Mouse (Mus musculus) cerebellum, postnatal 14 days (tissue): ENCODE data around the gene Slc34a3.
A peak's percentile ranks its signal among the peaks of the same experiment; 100 is the strongest.
"Not testable (repeated sequence)": the region's sequence is repeated elsewhere in the genome, so short reads cannot be mapped to it uniquely, and the experiment has no call there.

ENCODE experiments used
- DNase-seq, 2 experiments: peaks; one replicate each; pipeline ENCODE4 v3.0.0; 2021; ENCODE audit warnings: mixed read lengths in 2 of 2

Slc34a3 gene

DNA sequence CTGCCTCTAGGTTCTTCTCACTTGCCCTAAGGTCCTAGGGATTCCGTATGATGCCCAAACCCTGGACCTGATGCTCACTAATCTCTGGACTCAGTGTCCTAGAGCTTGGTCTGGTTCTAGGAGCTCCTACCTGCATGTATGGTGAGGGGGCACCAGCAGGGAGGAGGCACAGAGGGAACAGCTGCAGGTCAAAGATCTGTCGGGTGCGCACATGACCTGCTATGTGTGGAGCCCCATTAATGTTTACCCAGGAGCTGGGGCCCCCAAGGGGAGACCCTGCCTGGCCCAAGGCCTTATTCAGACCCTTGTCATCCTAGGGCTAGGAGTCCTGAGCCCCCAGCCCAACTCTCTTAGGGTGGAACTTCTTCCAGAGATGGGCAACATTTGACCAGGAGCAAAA lies at the start of gene Slc34a3:
Gene Slc34a3 (minus strand): TSS at position 315 of the 400 bp plus-strand sequence.
- DNase-seq, result no peak

- peak; percentile 93 to 97 for DNase-seq
Measured at GRCm38 (mm10) chr2:25278928-25279882, 45.0 kb upstream of the Slc34a3 start.

GRCm38 (mm10) chr2:25273010-25273409 lies 38.8 kb upstream of the Slc34a3 start:
- DNase-seq, result no peak

DNA sequence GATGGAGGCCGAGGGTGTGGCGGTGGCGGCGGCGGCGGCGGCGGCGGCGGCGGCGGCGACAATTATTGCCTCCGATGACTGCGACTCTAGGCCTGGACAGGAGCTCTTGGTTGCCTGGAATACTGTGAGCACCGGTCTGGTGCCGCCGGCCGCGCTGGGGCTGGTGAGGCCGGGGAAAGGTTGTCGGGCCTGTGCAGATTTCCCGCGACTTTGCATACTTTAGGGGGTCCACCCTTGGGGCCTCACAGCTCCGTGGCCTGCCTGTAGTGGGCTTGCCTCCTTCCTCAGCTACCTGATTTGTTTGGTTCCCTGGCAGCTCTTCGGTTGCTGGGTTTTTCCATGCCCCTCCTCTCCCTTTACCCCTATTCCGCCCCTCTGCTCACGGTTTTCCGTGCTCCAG lies 38.4 kb upstream of the Slc34a3 start:
- no peak for DNase-seq

DNA sequence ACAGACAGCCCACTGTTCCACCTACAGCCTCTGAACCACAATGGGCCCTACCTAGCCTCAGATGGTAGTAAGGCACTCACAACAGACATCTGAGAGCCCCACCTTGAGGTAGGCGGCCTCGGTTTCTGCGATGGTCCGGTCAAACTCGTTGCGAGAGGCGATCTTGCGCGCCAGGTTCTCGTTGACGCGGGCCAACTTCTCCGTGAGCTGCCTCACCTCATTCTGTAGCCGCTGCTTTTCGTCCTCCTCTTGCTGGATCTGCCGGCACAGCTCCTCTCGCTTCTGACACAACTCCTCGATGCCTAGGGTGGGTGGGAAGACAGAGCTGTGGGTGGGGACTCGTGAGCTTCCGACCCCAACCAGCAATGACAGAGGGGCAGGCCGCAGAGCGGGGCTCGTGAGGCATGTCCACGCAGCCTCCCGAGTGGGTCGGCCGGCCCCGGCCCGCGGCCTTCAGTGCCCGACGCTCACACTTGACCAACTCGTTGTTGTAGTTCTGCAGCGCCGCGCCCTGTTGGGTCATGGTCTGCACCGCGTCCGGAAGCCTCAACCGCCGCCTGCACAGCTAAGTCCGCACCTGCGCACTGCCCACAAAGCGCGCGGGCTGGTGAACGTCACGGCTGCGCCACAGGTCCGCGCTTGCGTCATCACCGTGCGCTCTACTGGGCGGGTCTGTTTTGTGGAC lies 37.8 kb upstream of the Slc34a3 start, which contains the start of the genes Ssna1 and Anapc2:
Gene Ssna1 (minus strand): TSS at position 612 of the 685 bp plus-strand sequence.
Gene Anapc2 (plus strand): TSS at position 652 of the 685 bp plus-strand sequence.
- peak; percentile 98 to 99 for DNase-seq

- DNase-seq, result peak; percentile 54 to 60
Measured at GRCm38 (mm10) chr2:25267746-25268309, 33.7 kb upstream of the Slc34a3 start.

- DNase-seq, result peak; percentile 75 to 76
Measured at GRCm38 (mm10) chr2:25267241-25267640, 33.1 kb upstream of the Slc34a3 start.

DNA sequence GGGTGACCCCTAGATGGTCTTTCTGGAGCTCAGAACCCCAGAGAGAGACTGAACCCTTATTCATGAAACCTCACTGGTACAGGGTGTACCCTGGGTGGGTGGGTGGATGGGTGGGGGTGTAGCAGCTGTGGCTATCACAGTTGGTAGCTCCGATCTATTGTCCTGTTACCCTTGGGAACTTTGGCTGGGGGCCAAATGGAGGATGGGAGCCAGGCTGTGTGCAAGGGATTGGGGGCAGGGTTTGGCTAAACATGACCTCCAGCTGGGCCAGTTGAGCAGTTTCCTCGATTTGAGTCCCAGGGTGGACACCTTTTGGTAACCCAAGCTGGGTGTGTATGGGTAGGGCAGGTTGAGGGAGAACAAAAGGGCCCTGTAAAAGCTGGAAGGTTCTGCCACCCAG lies 32.6 kb upstream of the Slc34a3 start:
- peak; percentile 90 to 93 for DNase-seq

GRCm38 (mm10) chr2:25265897-25266656 lies 31.9 kb upstream of the Slc34a3 start:
- peak; percentile 98 to 99 for DNase-seq

- DNase-seq, result peak; percentile 95 to 96
Measured at GRCm38 (mm10) chr2:25264851-25265250, 30.7 kb upstream of the Slc34a3 start.

DNA sequence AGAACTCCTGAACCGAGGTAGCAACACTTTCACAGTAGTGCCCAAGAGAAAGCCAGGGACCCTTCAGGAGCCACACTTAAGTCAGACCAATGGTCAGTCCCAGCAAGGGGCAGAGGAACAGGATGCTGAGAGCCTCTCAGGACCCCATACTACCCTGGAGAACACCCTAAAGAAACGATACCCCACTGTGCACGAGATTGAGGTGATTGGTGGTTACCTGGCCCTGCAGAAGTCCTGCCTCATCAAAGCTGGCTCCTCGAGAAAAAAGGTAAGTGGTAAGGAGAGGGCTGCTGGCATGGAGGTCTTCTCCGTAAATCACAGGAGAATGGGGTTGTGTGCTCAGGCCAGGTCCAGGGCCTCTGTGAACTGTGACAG lies 30.1 kb upstream of the Slc34a3 start:
- peak in 1 of 2 experiments; percentile 46 for DNase-seq

GRCm38 (mm10) chr2:25263623-25264285 lies 29.6 kb upstream of the Slc34a3 start:
- DNase-seq, result peak; percentile 69 to 70

- peak; percentile 88 to 90 for DNase-seq
Measured at GRCm38 (mm10) chr2:25262795-25263622, 28.8 kb upstream of the Slc34a3 start.

DNA sequence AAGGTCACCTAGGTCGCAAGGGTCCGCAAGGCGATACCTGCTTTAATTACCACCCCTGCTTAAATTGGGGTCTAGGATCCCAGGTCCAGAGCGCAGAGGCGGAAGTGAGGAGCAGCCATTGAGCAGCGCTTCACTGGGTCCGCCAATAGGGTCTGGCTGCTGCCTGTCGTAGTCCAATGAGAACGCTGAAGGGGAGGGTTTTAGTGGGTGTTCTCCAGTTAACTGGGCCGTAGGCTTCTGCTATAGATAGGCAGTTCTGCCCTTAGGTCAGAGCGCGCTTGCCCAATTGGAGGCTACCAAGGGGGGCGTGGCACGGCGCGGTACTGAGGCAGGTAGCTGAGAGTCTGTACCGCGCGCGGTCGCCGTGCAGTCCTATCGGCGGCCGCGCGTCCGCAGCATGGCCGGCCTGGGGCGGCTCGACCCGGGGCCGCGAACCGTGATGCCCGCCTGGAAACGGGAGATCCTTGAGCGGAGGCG lies 28.2 kb upstream of the Slc34a3 start, which contains the start of gene Tprn:
Gene Tprn (plus strand): TSS at position 328 of the 477 bp plus-strand sequence.
- DNase-seq, result peak; percentile 98

- DNase-seq, result no peak
Measured at GRCm38 (mm10) chr2:25261870-25262269, 27.7 kb upstream of the Slc34a3 start.

GRCm38 (mm10) chr2:25258887-25259286 lies 24.7 kb upstream of the Slc34a3 start:
- peak in 1 of 2 experiments; percentile 51 for DNase-seq

DNA sequence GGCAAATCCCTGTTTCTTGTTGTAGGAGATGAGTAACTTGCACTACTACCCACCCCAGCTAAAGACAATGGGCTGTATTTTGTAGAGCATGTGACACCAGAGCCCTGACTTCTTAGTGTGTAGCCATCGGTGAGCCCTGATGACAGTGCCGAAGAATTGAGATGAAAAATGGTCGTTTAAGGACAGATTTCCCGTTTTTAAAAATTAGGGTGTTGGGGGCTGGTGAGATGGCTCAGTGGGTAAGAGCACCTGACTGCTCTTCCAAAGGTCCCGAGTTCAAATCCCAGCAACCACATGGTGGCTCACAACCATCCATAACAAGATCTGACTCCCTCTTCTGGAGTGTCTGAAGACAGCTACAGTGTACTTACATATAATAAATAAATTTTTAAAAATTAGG lies 23.1 kb upstream of the Slc34a3 start:
- not testable (repeated sequence) for DNase-seq

GRCm38 (mm10) chr2:25256443-25257109 lies 22.4 kb upstream of the Slc34a3 start:
- peak; percentile 76 to 82 for DNase-seq

GRCm38 (mm10) chr2:25255284-25255779 lies 21.2 kb upstream of the Slc34a3 start, which contains the start of gene Tmem203:
TSS of gene Tmem203 (plus strand) at chr2:25255439.
- DNase-seq, result peak; percentile 91 to 94

DNA sequence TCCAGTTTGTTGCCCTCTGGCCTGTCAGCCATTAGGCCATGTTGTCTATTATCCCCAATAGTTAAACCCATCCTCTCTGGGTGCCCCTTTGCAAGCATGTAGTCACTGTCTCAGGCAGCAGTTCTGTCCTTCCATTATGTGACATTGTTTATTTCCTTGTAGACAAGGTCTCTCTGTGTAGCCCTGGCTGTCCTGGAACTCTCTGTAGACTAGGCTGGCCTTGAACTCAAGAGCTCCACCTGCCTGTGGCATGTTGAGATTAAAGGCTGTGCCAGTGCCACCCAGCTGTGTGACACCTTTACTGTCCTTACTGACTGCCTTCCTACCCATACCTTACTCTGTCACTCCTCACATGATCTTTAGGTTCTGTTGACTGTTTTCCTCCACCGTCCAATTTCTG lies 18.2 kb upstream of the Slc34a3 start:
- DNase-seq, result peak in 1 of 2 experiments; percentile 43
